Mouse (Mus musculus) thymus, postnatal 14 days (tissue): ENCODE measurements around the gene Lhfp.

Source experiments
- DNase-seq: peaks from one replicate; pipeline ENCODE4 v3.0.0; 2021

The Lhfp gene

DNA sequence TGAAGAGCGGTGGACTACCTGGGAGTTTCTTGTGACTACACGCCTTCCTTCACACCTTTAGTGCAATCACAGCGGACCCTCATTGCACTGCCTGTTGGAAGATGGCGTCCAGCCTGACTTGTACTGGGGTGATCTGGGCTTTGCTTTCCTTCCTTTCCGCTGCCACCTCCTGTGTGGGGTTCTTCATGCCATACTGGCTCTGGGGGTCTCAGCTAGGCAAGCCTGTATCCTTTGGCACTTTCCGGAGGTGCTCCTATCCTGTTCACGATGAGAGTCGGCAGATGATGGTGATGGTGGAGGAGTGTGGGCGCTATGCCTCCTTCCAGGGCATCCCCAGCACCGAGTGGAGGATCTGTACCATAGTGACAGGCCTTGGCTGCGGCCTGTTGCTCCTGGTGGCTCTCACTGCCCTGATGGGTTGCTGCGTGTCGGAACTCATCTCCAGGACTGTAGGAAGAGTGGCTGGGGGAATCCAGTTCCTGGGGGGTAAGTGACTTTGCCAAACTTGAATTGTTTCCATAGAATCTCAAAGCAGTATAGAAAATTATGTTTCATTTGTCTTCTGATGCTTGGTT is 2.0 kb downstream of the Lhfp start:
- DNase-seq = no peak

DNA sequence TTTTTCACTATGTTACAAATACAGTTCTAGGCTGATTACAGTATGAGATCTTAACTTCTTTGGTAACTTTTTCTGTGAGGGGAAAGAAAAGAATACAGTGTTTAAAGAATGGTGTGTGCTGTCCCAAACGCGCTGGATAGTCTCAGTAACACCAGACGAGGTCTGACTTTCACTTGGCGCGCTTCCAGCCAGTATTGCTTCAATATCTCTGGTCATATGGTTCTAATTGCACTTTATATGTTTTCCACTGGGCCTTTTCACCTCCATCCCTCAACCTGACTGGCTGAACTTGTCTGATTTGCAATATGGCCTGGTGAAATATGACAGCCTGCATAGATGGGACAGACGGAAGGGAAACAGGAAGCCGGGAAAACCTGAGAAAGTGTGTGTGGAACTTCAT is 2.9 kb downstream of the Lhfp start:
- DNase-seq = no peak

DNA sequence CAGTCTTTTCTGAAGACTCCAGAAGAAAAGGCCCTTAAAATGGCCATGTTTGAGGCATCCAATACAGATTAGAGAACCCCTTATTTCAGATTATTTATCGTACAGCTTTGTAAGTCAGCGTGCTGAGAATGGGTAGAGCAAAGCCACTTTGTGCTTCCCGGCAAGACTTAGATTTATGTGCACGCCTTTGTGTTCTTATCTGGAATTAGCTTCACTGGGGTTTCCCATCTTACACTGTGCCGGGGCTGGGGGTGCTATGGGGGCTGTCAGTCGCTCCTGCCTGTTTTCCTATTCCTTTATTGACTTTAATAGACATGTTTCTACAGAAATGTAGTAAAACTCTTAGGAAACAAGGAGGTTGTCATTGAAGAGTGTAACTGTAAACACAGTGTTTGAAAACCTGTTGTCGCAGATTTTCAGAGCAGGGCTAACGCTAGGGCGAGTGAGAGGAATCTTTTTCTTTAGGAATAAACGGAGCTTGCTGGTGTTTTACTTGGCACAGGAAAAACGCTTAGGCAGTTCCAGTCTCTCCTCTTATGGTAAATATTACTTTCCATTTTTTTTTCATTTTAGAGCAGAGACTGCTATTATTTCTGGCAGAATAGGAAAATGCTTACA is 3.5 kb downstream of the Lhfp start:
- DNase-seq = no peak

DNA sequence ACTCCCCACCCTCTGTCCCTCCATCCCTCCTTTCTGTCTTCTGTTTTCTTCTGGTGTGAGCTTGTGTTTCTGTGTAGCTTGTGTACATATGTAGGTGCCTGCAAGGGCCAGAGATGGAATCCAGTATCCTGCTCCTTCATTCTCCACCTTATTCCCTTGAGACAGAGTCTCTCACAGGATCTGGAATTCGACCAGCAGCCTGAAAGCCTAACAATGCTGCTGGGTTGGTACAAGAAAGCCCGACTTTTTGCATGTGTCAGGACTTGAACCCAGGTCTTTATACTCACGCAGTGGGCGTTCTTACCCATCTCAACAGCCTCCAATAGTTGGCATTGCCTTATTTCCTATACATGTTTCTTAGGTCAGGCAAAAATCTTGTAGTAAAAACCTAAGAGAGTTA is 4.4 kb downstream of the Lhfp start:
- no peak for DNase-seq

DNA sequence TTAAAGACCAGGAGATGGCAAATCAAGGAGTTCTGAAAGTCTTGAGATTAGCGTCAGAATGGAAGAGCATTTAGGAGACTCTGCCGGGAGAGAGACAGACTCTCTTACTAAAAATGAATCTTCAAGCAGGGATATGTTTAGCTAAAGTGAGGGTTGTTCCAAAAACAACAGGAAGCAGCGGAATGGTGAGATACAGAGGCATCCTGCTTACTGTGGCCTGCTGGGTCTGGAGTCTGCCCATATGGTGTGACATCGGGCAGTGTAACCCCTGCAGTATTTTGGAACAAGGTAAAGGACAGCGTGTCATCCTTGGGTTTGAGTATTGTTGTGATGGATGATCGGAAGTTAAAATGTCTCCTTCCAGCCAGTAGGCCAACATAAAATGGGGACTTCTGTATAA is 5.0 kb downstream of the Lhfp start:
- no peak for DNase-seq

DNA sequence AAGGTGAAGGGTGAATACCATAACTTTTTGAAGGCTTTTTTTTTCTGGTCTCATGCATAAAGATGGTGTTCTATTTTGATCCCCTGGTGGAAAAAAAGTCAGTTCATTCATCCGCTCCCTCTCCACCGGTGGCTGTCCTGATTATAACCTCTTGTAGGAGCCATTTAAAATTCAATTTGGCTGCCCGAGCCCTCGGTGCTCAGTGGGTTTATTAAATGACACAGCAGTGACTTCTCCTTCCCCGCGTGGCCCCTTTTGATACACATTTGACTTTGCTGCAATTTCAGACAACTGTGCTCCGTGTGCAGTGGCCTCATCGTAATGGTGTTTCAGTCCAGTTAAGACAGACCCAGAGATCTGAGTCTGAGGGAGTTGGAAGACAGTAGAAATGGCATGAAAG is 11.1 kb downstream of the Lhfp start:
- no peak for DNase-seq

DNA sequence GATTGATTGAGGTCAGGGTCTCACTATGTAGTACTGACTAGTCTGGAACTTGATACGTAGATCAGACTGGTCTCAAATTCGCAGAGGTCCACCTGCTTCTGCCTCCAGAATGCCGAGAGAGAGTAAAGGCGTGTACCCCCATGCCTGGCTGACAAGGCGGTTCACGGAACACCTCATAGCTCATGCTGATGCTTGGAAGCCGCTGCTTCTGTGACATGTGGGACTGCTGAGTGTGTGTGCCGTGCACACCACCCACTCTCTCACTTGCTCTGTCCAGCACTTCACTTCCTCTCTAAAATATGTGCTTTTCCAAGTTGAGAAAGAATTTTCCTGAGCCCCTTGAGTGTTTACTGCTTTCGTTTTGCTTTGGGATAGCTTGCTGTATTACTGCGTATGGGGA is 15.1 kb downstream of the Lhfp start:
- DNase-seq = no peak

DNA sequence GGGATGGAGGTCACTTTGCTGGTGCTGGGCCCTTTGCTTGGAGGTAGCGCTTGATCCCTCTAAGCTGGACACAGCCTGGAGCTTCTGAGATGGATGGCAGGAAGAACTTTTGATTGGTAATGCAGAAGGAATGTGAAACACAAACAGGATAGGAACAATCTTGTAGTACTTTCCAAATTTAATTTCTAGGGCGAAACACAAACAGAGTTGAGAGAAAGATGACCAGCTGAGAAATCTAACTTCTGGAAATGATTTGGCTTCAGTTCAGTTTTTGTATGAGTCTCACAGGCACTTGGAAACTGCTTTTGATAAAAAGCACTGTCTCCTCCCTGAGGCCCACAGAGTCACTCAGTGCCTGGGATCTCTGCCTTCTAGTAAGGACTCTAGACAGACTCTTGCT is 18.6 kb downstream of the Lhfp start:
- no peak for DNase-seq

DNA sequence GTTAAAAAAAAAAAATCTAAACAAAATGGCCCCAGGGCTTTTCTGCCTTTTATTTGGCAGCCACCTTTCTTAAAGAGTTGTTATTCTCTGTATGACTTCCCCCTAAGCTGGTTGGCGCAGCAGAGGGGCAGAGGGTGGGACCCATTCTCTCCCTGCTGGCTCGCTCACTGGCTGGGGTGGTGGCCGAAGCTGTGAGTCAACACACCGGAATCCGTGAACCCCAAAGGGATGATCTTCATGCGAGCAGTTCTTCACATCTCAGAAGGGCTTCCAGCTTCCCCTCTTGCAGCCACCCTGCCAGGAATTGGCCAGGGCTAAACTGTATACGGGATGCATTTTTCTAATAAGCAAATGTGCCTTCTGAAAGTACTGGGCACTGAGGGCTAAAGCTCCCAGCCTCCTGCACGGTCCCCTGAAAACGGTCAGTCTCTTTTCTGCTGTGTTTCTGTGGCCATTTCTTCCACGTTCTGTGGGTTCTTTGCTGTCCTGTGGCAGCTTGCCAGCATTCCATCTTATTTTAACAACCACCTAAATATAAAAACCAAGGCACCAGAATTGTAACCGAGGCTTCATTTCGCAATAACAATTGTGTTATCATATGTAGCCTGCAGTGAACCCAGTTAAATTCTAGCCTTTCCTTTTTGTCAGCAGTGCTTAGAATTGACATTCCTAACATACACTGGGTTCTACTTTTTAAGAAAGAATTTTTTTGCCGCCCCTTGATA is 22.3 kb downstream of the Lhfp start:
- DNase-seq = no peak

DNA sequence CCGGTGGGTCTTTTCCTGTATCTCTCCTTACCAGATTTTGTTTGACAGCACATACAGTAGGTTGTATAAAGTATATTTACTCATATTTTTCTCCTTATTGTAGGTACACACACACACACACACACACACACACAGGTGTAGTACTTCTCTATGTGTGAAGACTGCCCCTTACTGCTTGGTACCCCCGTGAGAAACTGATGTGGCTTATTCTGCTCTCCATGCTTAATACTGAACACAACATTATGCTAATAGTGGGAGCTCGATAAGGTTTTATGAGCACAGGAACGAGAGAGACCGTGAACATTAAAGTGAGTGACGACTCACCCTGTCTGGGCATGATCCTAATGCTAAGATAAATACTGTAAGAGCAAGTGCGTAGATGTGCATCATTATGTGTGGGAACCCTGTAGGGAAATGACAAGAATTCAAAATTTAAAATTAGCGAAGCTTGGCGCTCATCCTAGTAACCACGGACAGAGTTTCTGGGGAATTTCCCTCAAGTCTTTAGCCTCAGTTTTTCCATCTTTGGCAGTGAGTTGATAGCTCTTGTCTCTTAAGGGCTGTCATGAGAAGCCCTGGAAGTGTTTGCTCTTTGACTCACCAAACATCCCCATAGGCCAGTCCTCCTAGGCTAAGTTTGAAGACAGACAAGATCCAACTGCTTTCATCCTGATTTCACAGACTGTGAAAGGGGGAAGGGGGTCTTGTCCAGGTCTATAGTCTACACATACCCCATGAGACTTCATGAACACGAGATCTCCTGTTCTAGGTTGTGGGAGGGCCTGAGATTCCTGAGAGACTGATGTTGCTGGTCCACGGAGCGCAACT is 24.2 kb downstream of the Lhfp start:
- no peak for DNase-seq

DNA sequence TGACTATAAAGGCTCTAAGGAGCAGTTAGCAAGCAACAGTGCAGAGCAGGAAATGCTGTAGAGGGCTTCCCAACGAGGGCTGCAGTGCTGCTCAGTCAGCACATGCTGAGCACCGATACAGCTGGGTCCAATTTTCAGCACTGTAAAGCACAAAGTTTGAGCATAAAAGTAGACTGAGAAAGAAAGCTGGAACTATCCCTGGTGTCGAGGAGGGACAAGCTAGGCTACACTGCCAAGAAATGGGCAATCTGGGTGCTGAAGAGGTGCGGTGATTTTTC is 24.7 kb downstream of the Lhfp start:
- DNase-seq = no peak

DNA sequence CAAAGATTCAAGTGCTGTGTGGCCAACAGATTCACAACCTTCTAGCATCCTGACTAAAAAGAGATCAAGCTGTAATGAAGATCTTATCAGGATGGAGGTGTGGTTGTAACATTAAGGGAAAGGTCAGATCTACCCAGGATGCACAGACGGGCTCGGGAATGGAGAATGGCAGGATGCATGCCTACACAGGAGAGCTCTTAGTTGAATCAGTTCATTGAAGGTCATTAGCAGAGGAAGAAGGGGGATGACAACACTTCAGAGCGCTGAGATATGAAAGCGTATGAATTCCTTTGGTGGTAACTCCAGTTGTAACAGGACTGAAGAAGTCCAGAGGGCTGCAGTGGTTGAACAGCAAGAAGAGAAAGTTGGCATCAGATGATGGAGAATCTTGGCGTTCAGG is 27.1 kb downstream of the Lhfp start:
- no peak for DNase-seq

DNA sequence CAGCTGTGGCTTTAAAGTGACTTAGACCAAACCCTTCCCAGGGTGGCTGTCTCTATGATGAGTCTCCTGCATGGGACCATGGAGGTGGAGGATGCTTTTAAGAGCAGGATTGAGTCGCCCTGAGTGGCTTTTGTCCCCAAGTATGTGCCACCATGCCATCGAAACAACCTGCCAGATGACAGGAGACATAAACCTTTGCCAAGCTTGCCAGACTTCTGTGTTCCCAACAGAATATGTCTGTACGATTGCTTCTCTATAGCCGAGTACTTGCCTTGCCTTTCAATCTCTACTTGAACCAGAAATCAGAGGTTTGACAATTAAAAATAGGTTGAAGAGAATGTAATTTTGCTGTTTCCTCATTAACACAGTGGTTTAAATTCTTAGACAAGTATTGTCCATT is 32.9 kb downstream of the Lhfp start:
- DNase-seq = no peak

DNA sequence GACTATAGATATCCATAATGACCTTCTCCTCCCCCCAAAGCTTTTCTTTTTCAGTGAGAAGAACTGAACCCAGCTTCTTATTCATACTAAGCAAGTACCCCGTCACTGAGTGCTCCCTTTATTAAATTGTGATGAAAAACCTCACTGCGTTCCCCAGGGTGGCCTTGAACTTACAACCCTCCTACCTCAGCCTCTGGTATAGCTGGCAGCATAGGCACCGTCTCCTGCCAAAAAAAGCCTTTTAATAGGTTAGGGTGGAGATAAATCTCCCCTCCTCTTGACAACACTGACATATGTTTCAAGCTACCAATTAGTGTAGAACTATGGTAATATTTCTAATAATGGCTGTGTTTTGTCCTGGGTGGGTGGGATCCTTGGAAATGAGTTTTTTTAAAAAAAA is 33.4 kb downstream of the Lhfp start:
- no peak for DNase-seq

DNA sequence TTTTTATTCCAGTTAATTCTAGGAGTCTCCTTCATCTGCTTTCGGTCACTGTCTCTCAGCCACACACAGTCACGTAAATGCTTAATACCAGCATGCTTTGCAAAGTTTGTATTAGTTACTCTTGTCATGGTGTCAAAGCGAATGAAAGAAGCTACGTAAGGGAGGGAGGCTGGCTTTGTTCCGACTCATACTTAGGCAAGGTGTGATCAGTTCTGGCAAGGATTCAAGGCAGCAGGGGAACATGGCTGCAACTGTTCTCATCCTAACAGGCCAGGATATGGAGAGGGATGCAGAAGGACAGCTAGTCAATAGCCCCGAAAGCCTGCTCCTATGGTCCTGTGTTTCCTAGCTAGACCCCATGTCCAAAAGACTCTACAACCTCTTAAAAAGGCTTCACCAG is 39.0 kb downstream of the Lhfp start:
- DNase-seq = no peak

DNA sequence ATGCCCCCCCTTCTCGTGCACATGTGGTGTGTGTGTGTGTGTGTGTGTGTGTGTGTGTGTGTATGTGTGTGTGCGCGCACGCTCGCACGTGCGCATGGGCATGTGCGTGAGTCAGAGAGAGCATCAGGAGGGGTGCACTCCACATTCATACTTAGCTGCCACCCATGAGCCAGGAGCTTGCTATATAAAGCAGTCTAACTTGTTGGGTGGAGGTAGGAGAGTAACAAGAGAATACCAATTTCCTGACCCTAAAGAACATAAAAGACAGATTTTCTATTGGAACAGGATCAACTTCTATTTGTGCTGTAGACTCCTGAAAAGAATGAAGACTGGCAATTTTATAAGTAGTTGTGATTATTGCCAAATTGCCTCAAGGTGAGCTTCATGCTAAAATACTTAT is 39.4 kb downstream of the Lhfp start:
- no peak for DNase-seq

DNA sequence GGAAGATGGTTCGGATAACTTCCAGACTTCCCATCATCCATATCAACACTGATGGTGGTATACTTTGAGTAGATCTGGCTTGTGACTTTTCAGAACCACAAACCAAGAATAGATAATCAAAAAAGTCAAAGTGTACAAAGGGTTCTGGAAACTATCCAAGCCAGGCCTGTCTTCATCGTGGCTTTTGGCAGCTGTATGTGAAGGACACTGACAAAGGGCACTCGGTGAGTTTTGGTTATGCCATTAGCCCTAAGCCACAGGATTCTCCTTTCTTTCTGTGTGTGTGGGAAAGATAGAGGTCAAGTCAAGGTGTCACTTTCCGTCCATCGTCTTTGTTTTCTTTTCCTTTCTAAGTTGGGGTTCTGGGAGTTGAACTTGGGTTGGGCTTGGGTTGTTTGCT is 42.4 kb downstream of the Lhfp start:
- no peak for DNase-seq

DNA sequence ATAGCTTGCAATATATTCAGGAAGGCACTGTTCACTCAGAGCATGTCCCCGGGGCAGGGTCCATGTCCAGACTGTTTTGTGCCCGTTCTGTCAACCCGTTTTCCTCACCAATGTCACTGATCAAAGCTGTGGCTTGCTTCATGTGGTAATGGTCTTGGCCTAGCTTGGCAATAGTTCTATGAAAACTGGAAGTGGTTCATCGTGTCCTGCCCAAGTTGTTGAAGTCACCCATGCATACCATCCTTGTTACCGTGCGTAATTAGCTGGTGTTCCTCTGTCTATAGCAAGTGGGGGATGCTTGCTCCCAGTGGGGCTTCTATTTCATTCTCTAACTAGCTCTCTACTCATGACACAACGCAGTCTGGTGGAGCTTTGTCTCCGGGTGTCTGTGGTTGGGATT is 43.5 kb downstream of the Lhfp start:
- no peak for DNase-seq

DNA sequence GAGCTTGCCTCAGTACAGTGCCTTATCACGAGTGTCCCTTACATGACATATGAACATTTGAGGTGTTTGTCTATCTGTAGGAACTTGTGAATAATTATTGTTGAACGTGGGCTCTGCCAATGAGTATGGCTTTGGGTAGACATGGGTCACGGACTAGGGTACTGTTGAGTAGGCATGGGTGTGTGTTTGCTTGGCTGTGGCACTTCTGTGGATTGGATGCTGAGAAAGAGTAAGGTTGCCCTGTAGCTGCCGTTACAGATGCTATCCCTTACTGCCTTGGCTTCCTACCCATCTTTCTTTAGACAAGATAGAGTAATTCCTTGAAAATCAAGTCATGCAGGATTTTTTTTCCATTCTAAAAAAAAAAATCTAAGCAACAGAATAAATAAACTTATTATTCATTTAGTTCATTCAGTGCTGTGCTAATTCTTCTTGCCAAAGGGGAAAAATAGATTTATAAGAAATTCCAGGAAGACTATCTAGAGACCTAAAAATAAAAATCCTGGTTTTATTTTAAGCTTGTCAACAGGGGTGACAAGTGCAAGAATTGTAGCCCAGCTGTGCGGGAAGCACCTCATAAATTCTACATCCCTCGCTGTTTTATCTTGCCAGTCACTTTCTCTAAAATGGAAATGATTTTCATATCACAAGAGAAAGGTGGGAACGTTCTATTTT is 45.3 kb downstream of the Lhfp start:
- no peak for DNase-seq

DNA sequence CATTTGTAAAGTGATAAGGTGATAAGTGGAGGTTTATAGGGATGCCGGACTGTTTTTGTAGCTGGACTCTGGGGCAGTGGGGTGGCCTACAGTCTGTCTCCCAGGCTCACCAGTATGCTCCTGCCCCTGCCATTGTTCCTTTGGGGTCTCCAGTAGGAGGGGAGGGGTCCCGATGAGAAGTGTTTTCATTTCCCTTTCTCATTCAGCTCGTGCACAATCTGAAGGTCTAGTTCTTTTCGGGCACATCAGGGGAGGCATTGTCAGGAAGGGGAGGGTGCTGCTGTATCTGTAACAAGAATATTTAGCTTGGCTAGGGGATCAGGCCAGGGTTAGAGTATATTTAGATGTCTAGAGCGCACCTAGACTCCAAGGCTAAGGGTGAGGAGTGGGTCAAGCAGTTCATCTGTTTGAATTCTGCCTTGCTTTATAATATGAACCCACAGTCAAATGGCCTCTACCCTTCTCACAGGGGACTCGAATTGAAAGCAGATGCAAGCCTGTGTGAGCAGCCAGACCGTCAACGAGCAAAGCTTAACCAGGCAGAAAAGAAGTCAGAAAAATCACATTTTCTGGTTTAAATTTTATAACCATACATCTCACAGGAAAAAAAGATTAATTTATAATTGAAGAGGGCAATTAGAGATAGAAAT is 46.0 kb downstream of the Lhfp start:
- no peak for DNase-seq

DNA sequence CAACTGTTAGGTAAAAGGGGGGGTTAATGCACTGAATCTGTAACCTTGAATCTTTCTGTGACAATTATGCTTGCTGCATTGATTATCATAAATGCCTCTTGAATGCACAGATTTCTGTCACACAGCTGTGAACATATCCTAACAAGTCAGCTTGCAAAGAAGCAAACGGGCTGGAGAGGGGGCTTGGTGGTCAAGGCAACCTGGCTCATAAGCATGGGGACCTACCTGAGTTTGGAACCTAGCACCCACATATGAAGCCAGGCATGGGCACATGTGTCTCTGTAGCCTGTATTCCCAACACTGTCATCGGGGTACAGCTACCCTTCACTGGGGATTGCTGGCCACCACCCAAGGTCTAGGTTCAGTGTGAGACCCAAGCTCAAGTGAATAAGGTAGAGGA is 48.6 kb downstream of the Lhfp start:
- no peak for DNase-seq

DNA sequence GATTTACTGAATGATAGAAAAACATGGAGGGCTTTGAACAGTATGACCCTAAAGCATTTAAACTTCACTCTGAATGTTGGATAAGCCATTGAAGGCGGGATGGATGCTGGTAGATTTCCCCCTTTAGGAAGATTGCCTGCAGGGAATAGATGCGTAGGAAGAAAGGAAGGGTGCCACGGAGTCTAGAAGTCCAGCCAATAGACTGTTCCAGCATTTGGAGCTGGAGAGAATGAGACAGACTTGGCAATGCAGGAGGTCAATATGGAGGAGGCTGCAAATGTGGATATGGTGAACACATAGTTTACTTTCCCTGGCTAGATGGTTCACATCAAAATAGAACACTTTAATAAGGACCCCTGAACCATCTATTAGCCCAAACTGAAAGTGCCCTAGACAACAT is 58.9 kb downstream of the Lhfp start:
- no peak for DNase-seq

DNA sequence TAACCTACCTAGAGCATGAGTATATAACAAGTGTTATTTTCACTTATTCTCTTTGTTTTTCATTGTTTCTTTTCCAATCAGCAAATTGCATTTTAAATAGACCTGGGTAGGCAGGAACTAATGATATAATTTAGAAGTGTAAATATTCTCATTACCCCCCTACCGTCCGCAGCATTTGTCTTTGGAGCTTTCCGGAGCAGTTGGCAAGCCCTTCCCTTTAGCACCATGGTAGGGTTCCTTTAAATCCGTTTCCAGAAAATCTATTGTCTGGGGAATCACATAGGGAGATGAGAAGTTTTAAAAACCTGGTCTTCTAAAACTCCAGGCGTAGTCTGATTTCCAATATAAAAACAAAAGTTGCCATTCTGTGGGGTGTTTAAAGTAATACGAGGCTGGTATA is 59.5 kb downstream of the Lhfp start:
- no peak for DNase-seq
